Mouse (Mus musculus): ENCODE data around the gene Ckap4.

Ckap4 gene

GRCm38 (mm10) chr10:84533912-84534671, at the start of gene Ckap4:
Ckap4 (minus strand) TSS chr10:84534062.
- peak; percentile 79 for DNase-seq (ENCODE audit: low spot score)

GRCm38 (mm10) chr10:84582236-84582635, 48.4 kb upstream of the Ckap4 start:
- no peak for DNase-seq (ENCODE audit: low spot score)

DNA sequence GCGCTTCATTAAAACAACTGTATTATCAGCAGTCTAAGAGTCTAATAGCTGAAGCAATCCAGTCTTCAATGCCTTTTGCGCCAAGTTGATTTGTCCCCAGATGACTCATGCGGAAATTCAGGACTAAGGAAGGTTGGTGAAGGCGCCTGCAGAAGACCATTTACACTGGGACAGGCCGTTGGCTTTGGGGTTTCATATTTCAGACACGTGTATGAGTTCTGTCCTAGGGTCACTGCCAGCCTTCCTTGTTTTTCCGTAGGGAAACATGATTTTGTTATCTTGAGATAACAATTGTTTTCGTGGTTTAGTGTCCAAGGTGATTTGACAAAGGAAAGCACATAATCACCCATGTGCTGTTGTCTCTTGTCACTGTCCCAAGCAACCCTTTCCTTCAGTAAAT, 47.3 kb upstream of the Ckap4 start:
- DNase-seq (ENCODE audit: low spot score), result no peak

GRCm38 (mm10) chr10:84579527-84579926, 45.7 kb upstream of the Ckap4 start:
- no peak for DNase-seq (ENCODE audit: low spot score)

- DNase-seq (ENCODE audit: low spot score), result no peak
These were observed 44.9 kb upstream of the Ckap4 start for GRCm38 (mm10) chr10:84578738-84579137.

DNA sequence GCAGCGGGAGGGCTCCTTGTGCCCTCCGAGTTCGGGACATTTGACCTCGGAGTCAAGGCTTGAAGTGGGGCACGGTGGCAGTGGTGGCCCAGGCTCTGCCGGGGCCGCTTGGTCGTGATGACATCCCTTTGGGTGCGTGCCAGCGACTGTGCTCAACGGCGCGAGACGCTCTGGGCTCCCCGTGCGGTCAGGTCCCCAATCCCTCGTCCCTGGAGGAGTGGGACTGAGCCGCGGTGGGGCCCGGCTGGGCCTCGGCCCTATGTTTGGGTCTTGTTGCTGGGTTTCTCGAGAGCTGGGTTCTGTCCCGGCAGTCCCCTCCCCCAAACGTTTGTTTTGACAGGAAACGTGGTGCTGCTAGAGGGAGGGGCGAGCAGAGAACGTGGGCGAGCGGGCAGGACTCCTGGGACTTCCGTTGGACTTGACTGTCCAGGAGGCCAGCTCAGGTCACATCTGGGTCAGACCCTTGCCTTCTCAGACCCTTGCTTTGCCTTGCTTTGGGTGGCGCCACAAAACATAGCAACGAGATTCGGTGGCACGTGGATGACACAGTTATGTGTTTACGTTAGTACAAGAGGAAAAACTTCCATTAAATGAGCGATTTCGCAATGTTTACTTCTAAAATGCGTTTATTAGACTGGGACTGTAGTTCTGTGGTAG, 43.3 kb upstream of the Ckap4 start:
- peak; percentile 77 for DNase-seq (ENCODE audit: low spot score)

- peak; percentile 95 for DNase-seq (ENCODE audit: low spot score)
These were observed 42.7 kb upstream of the Ckap4 start, which contains the start of gene Tcp11l2 for GRCm38 (mm10) chr10:84576395-84577070. Tcp11l2 (plus strand) TSS chr10:84576626.

DNA sequence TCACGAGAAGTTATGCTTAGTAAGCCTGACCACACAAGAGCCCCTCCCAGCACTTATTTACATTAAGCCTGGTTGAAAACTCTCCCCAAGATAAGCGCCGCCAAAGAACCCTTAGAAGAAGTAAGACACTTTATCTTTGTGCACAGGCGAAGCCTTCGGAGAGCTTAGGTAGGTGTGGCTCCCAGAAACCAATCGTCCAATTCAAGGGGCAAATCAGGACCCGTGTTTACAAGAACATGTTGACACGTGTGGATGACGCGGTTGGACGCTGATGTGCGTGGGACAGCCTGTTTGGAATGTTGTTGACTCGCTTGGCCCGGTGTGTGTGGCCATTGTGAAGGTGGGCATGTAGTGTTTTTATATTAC, 42.1 kb upstream of the Ckap4 start:
- DNase-seq (ENCODE audit: low spot score), result no peak

DNA sequence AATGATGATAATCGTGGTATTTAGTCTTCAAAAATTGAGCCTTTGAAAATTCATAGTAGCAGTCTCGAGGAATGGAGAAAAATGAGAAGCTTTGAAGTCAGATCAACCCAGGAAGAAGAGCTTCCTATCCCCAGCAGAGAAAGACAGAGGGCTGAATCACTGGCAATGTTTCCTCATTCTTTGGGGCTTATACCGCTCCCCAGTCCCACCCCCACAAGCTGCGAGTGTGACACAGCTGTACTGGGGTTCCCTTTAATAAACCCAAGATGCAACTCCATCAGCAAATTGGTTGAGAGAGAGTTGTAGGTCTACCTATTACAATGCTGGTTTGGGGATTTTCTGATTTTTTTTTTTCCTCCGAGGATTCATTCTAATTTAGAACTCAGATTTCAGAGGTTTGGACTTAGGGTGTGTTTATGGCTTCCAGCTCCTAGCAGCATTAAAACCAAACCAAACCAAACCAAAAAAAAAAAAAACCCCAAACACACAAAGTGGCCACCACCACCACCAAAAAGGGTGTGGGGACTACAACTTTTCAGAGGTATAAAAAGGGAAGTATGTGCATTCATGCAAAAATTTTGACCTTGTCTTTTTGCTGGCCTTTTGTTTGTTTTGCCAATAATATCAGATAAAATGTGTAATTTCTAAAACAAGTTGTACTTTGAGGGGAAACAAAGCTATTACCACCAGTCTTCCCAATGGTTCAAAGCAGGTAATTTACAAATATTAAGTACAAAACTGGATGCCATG, 40.0 kb upstream of the Ckap4 start:
- no peak for DNase-seq (ENCODE audit: low spot score)

DNA sequence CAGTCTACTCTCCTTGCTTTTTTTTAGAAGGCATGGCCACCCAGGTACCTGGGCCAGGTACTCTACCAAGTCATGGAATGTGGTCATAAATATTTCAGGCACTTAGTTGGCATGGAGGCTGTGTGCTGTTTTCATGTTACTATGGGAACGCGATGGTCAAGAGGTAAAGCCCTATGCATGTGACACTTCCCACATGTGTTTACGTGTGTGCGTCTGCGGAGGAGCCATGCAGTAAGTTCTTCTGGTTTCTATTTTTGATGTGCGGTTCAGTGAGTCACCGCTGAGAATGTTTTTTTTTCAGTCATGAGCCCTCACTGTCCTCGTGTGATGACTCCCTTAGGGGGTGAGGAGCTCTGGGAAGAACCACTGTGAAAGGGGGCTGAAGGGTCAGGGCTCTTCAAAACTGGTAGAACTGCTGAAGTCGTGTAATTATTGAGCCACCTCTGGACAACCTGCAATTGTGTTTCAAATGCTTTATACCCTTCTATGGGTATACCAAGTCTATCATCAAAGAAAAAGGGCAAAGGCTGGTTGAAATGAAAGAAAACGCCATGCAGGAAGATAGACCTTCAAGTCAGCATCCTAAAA, 37.3 kb upstream of the Ckap4 start:
- DNase-seq (ENCODE audit: low spot score), result no peak

DNA sequence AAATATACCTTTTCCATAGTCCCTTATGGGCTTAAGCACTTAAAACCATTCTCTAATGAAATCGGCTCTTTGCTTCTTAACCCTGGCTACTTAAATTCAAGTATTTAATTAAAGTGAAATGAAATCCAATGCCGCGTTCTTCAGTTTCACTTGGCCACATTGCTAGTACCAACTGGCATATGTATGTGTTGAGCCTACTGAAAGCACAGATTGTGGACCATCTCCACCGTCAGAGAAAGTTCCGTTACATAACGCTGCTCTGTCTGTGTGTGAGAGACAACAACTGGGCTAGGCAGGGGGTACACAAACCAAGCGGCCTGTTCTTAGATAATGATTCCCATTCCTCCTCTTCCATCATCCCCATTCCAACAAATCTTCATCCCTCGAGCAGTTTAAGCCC, 30.6 kb upstream of the Ckap4 start:
- no peak for DNase-seq (ENCODE audit: low spot score)

DNA sequence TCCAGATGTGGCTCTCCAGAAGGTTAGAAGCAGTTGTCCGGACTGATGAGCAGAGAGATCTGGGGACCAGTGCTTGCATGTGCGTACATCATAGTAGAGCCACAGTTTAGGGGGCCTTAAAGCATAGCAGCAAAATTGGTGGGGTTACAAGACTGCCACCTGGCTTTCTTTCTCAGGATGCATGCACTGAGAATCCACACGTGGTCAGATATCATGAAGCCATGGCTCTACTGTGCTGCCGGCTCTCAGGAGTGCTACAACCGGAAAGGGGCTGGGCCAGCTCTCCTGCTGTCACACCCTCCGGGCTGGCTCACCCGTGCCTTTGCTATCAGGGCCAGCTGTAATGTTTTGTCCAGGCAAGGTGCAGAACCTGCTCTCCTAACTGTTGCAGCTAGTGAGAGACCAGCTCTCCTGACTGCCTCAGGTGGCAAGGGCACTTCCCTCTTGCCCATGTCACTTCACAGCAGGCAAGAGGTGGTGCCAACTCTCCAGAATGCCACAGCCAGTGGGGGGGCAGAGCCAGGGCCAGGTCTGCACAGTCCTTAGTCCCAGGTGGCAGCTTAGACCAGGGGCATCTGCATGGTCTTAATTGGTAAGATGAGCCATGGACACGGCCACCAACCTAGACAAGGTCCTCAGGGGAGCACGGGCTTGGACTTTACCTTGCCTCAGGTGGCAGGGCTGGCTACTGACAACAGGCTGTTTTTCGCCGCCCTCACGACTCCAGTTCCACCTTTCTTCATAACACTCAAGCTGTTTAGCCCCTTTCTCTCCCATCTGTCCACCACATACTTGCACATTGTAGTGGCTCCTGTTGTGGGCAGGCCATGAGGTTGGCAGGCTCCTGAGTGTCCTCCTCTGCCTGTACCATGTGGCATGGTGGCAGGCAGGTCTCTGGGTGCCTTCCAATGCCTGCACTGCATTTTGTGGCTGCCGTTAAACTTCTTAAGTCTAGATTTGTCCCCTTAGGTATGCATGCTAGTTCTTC, 29.0 kb upstream of the Ckap4 start:
- DNase-seq (ENCODE audit: low spot score), result peak; percentile 56

DNA sequence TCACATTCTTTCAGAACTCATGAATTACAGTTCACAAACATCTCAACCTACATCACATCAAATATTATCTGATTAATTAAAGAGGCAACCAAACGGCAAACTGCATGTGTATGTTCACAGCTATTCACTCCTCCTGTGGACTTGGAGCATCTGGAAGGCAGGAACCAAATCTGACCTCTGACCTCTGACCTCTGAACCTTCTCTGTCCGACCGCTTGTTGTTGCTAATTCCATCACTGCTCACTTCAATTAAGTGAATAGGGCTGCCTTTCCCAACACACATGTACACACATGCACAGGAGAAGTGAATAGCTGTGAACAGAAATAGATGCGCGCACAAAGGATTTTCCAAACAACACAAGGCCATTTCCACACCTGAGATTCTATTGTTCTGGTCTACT, 28.3 kb upstream of the Ckap4 start:
- DNase-seq (ENCODE audit: low spot score), result no peak

DNA sequence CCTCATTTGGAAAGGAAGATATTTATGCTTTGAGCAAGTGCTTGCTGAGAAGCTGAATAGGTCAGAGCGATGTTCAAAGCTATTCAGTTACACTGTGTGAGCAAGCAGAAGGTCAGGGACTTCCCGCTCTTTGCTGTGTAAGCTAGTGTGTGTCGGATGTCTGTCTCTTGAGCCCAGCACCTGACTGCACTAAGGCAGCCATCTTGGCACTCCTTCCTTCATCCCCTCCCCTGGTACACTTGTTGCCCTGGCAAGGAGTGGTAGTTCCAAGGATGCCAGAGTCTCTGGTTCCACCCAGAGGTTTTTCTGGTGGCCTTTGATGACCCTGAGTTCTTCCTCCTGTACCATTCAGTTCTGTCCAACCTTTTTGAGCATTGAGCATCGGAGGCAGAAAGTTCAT, 26.1 kb upstream of the Ckap4 start:
- no peak for DNase-seq (ENCODE audit: low spot score)

DNA sequence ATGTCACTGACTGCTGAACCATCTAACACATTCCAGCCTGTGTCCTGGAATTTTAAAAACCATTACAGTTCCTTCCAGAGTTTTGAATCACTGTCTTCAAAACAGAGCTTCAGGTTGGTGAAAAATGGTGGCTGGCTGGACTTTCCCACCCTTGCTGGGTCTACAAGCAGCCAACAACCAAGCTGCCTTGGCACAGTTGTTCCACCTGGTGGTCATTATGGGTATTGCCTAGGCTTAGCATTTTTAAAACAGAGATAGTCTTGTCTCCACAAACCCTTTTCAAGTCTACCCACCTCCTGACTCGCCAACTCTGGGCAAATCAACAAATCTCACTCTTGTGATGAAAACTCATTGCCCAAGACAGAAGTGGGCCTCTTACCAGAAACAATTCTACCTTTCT, 24.6 kb upstream of the Ckap4 start:
- no peak for DNase-seq (ENCODE audit: low spot score)

- no peak for DNase-seq (ENCODE audit: low spot score)
These were observed 22.3 kb upstream of the Ckap4 start for GRCm38 (mm10) chr10:84556120-84556519.

GRCm38 (mm10) chr10:84554291-84555009, 20.6 kb upstream of the Ckap4 start:
- no peak for DNase-seq (ENCODE audit: low spot score)

- no peak for DNase-seq (ENCODE audit: low spot score)
These were observed 18.6 kb upstream of the Ckap4 start for GRCm38 (mm10) chr10:84552477-84552876.

DNA sequence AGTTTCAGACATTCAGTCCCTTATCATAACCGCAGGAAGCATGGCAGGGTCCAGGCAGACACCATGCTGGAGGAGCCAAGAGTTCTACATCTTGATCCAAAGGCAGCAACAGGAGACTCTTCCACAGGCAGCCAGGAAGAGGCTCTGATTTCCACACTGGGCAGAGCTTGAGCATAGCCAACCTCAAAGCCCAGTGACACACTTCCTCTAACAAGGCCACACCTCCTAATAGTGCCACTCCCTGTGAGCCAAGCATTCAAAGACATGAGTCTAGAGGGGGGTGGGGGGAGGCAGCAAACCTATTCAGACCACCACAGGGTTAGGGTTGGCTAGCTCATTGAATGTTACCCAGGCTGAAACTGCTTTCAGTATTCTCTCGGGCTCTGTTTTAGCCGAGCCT, 18.0 kb upstream of the Ckap4 start:
- no peak for DNase-seq (ENCODE audit: low spot score)

DNA sequence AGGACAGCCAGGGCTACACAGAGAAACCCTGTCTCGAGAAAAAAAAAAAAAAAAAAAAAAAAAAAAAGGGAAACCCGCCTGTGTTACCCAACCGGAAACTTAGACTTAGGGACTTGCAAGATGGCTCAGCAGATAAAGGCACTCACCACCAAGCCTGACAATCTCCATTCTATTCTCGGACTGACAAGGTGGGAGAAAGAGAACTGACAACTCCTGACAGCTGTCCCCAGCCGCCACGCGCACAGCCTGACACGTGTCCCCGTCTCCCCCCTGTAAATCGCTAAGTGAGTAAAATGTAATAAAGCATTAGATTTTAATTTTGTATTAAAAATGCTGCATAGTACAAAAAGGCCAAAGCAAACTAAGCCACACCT, 16.0 kb upstream of the Ckap4 start:
- no peak for DNase-seq (ENCODE audit: low spot score)

Data from urinary bladder, postnatal 14 days (tissue).